Mouse (Mus musculus) olfactory bulb, adult 2 months (tissue): Measurements from ENCODE around the gene Mink1. TPM values are rescaled to one million over a fixed set of nuclear protein-coding genes. Genes with fewer than 3 reads are reported as not detected.
A peak's percentile ranks its signal among the peaks of the same experiment; 100 is the strongest.

Experiments
- H3K27ac ChIP-seq: fragments of 200-500 bp; 2 replicates; pipeline ENCODE4 v1.5.1; 2012; ENCODE audit warnings: low read depth, low read length; ENCODE audit not compliant: insufficient read depth
- H3K4me1 ChIP-seq: fragments of 200-500 bp; 2 replicates; pipeline ENCODE4 v1.6.1; 2012; ENCODE audit warnings: low read length; ENCODE audit not compliant: control insufficient read depth, insufficient read depth
- H3K4me3 ChIP-seq: fragments of 200-500 bp; 2 replicates; pipeline ENCODE4 v1.5.1; 2012; ENCODE audit warnings: mild to moderate bottlenecking, low read depth, low read length, moderate library complexity; ENCODE audit not compliant: insufficient read depth
- CTCF ChIP-seq: fragments of 200-500 bp; IDR thresholded peaks from 2 replicates; pipeline ENCODE4 v1.5.1; 2012; ENCODE audit warnings: low read depth, mild to moderate bottlenecking, low read length, moderate library complexity; ENCODE audit not compliant: insufficient read depth
- POLR2A ChIP-seq: fragments of 200-500 bp; IDR thresholded peaks from 2 replicates; pipeline ENCODE4 v1.6.1; 2012; ENCODE audit warnings: mild to moderate bottlenecking, low read depth, low read length, moderate library complexity; ENCODE audit not compliant: insufficient read depth
- WGBS: fragments of 180-500 bp; shearing (Covaris S2); methylation state at CpG from one replicate; pipeline ENCODE4 v1.1.7; 2018; 5-methylcytosine and 5-hydroxymethylcytosine counted together
- polyA plus RNA-seq: library from polyadenylated mRNA; stranded (reverse); fragments of >200 nt; gene quantifications from 2 replicates; pipeline ENCODE4 v1.2.4, GENCODE M21; 2012; ENCODE audit warnings: low replicate concordance; ENCODE audit not compliant: missing spikeins, insufficient read depth, insufficient read length

The Mink1 gene
- polyA plus RNA-seq, 1 experiment: not detected

- WGBS: 48% methylated on average over 16 of the region's 16 CpGs
- Histone ChIP-seq H3K4me3 (0 out of 2 replicates have a peak overlapping the region, but pooled peaks have one; percentile 78), H3K4me1 (peaks cover 19% of the 10 kb centered on the region), H3K27ac (no peak overlapping the region)
- TF ChIP-seq CTCF: no peak
- no peak for TF ChIP-seq POLR2A
Measured at GRCm38 (mm10) chr11:70656456-70656927, 93.8 kb downstream of the Mink1 start.

GRCm38 (mm10) chr11:70656964-70657363, 94.3 kb downstream of the Mink1 start, which contains the start of gene Eno3:
Gene Eno3 (plus strand): TSS chr11:70657202.
- no peak for TF ChIP-seq POLR2A
- TF ChIP-seq CTCF: no peak
- H3K27ac ChIP-seq: no peak within 1 kb of the TSS
- peaks cover 17% of the 10 kb centered on the region for H3K4me1 ChIP-seq
- 51% methylated on average over 3 of the region's 3 CpGs for WGBS
- H3K4me3 ChIP-seq: peak within 1 kb of the TSS; percentile 78

- WGBS: 57% methylated on average over 6 of the region's 6 CpGs
- TF ChIP-seq CTCF (no peak), POLR2A (no peak)
- Histone ChIP-seq H3K4me1 (peaks cover 15% of the 10 kb centered on the region), H3K4me3 (no peak overlapping the region), H3K27ac (no peak overlapping the region)
Measured at GRCm38 (mm10) chr11:70657573-70657972, 94.9 kb downstream of the Mink1 start.

- WGBS: 70% methylated on average over 9 of the region's 9 CpGs
- no peak for TF ChIP-seq POLR2A
- TF ChIP-seq CTCF: no peak
- Histone ChIP-seq H3K27ac (no peak overlapping the region), H3K4me1 (peaks cover 13% of the 10 kb centered on the region), H3K4me3 (no peak overlapping the region)
Measured at GRCm38 (mm10) chr11:70657991-70658390, 95.3 kb downstream of the Mink1 start.

- Histone ChIP-seq H3K4me1 (peaks cover 13% of the 10 kb centered on the region), H3K4me3 (no peak overlapping the region), H3K27ac (no peak overlapping the region)
- TF ChIP-seq POLR2A (no peak), CTCF (no peak)
- 90% methylated on average over 5 of the region's 5 CpGs for WGBS
Measured at GRCm38 (mm10) chr11:70658521-70658920, 95.8 kb downstream of the Mink1 start.

GRCm38 (mm10) chr11:70658942-70659341, 96.3 kb downstream of the Mink1 start:
- TF ChIP-seq CTCF (no peak), POLR2A (no peak)
- Histone ChIP-seq H3K27ac (no peak overlapping the region), H3K4me1 (peaks cover 13% of the 10 kb centered on the region), H3K4me3 (no peak overlapping the region)
- 85% methylated on average over 8 of the region's 8 CpGs for WGBS

- H3K27ac ChIP-seq: no peak overlapping the region
- H3K4me1 ChIP-seq: peaks cover 11% of the 10 kb centered on the region
- 91% methylated on average over 8 of the region's 8 CpGs for WGBS
- no peak for TF ChIP-seq POLR2A
- TF ChIP-seq CTCF: no peak
- no peak overlapping the region for H3K4me3 ChIP-seq
Measured at GRCm38 (mm10) chr11:70660571-70660970, 97.9 kb downstream of the Mink1 start.

- Histone ChIP-seq H3K4me1 (no peaks in the 10 kb centered on the region), H3K27ac (no peak overlapping the region), H3K4me3 (no peak overlapping the region)
- no peak for TF ChIP-seq POLR2A
- TF ChIP-seq CTCF: no peak
- WGBS: 92% methylated on average over 8 of the region's 8 CpGs
Measured at GRCm38 (mm10) chr11:70663101-70663500, 100.4 kb downstream of the Mink1 start.

GRCm38 (mm10) chr11:70663957-70664356, 101.3 kb downstream of the Mink1 start:
- 82% methylated on average over 6 of the region's 6 CpGs for WGBS
- no peak overlapping the region for H3K27ac ChIP-seq
- TF ChIP-seq CTCF (no peak), POLR2A (no peak)
- H3K4me1 ChIP-seq: no peaks in the 10 kb centered on the region
- H3K4me3 ChIP-seq: no peak overlapping the region

Other genes with a start within 250 kb of the Mink1 start
- gene Alox12e, start 240.3 kb upstream of the Mink1 start, polyA plus RNA-seq: not detected in 2 replicates
- gene Alox15, start 210.8 kb upstream of the Mink1 start, polyA plus RNA-seq: not detected in 2 replicates
- gene Pelp1, start 152.8 kb upstream of the Mink1 start, polyA plus RNA-seq: not detected in 2 replicates
- gene Arrb2, start 130.2 kb upstream of the Mink1 start, polyA plus RNA-seq: not detected in 2 replicates
- gene Med11, start 111.0 kb upstream of the Mink1 start, polyA plus RNA-seq: not detected in 2 replicates
- not detected in 2 replicates for gene Zmynd15, start 103.4 kb upstream of the Mink1 start, polyA plus RNA-seq
- not detected in 2 replicates for gene Cxcl16, start 102.9 kb upstream of the Mink1 start, polyA plus RNA-seq
- not detected in 2 replicates for gene Tm4sf5, start 57.6 kb upstream of the Mink1 start, polyA plus RNA-seq
- not detected in 2 replicates for gene Vmo1, start 48.3 kb upstream of the Mink1 start, polyA plus RNA-seq
- not detected in 2 replicates for gene Gltpd2, start 43.7 kb upstream of the Mink1 start, polyA plus RNA-seq
- not detected in 2 replicates for gene Psmb6, start 37.5 kb upstream of the Mink1 start, polyA plus RNA-seq
- not detected in 2 replicates for gene Gm40193, start 29.9 kb upstream of the Mink1 start, polyA plus RNA-seq
- gene Pld2, start 22.8 kb upstream of the Mink1 start, polyA plus RNA-seq: not detected in 2 replicates
- gene 4930544D05Rik, start 53.0 kb downstream of the Mink1 start, polyA plus RNA-seq: not detected in 2 replicates
- gene Chrne, start 56.3 kb downstream of the Mink1 start, polyA plus RNA-seq: not detected in 2 replicates
- not detected in 2 replicates for gene Gp1ba, start 76.2 kb downstream of the Mink1 start, polyA plus RNA-seq
- gene Rnf167, start 84.4 kb downstream of the Mink1 start, polyA plus RNA-seq: not detected in 2 replicates
- not detected in 2 replicates for gene Slc25a11, start 84.6 kb downstream of the Mink1 start, polyA plus RNA-seq
- 496 and 550 TPM in 2 replicates for gene Pfn1, start 91.8 kb downstream of the Mink1 start, polyA plus RNA-seq
- gene Eno3, start 94.3 kb downstream of the Mink1 start, polyA plus RNA-seq: not detected in 2 replicates
- gene Spag7, start 106.5 kb downstream of the Mink1 start, polyA plus RNA-seq: not detected in 2 replicates
- gene Camta2, start 125.2 kb downstream of the Mink1 start, polyA plus RNA-seq: not detected in 2 replicates
- not detected in 2 replicates for gene Inca1, start 137.3 kb downstream of the Mink1 start, polyA plus RNA-seq
- not detected in 2 replicates for gene Kif1c, start 137.7 kb downstream of the Mink1 start, polyA plus RNA-seq
- gene Zfp3, start 201.3 kb downstream of the Mink1 start, polyA plus RNA-seq: not detected in 2 replicates
- not detected in 2 replicates for gene Scimp, start 249.7 kb downstream of the Mink1 start, polyA plus RNA-seq